In genomic region chr16:20610501-20611356, GRCm38 (mm10) we compare ENCODE assay signal across 8 mouse cellular contexts. TPM values are rescaled to one million over a fixed set of nuclear protein-coding genes. Genes with fewer than 3 reads are reported as not detected.
DNase-seq lines count a peak whose midpoint lies in the region; ATAC-seq and TF ChIP-seq lines count a peak whose summit lies in the region.

No protein-coding gene starts in this region.

- TF ChIP-seq CTCF in thymus, adult 2 months (IDR thresholded peaks at IDR 0.05; ENCODE audit: borderline replicate concordance, control insufficient read depth, extremely low read depth, insufficient read depth, low read length, poor library complexity) = 0 out of 2 replicates have a peak, but pooled peaks have one; percentile 14

- peak overlapping the region; percentile 99 for H3K4me2 ChIP-seq in lung, embryonic 16.5 days (ENCODE audit: low read depth, low read length)

- under 1% methylated on average over 28 of the region's 28 CpGs for WGBS in forebrain, embryonic 10.5 days
- under 1% methylated on average over 28 of the region's 28 CpGs for WGBS in lung, embryonic 16.5 days
- under 1% methylated on average over 28 of the region's 28 CpGs for WGBS in thymus, adult 2 months

- peak overlapping the region; percentile 82 to 95 for H3K4me3 ChIP-seq in ES-E14 (ENCODE audit: insufficient read depth in 1 of 2, low read depth in 1 of 2, low read length in 2 of 2, poor library complexity in 1 of 2, severe bottlenecking in 1 of 2)
- H3K4me3 ChIP-seq in forebrain, embryonic 10.5 days = peak overlapping the region; percentile 90
- peak overlapping the region; percentile 94 for H3K4me3 ChIP-seq in lung, embryonic 16.5 days (ENCODE audit: low read length)
- H3K4me3 ChIP-seq in thymus, adult 2 months (ENCODE audit: control insufficient read depth, insufficient read depth, low read length) = peak overlapping the region; percentile 94

- H3K4me1 ChIP-seq in ES-E14 (ENCODE audit: control insufficient read depth in 2 of 2, insufficient read depth in 2 of 2, low read length in 2 of 2, poor library complexity in 1 of 2) = no peaks in the 10 kb centered on the region; a peak in 1 of 4 replicates
- H3K4me1 ChIP-seq in forebrain, embryonic 10.5 days = peaks cover 43% of the 10 kb centered on the region
- peaks cover 6% of the 10 kb centered on the region; the same call in 1 of the 2 replicates for H3K4me1 ChIP-seq in lung, embryonic 16.5 days (replicated peaks; ENCODE audit: control insufficient read depth, insufficient read depth, low read length)
- H3K4me1 ChIP-seq in thymus, adult 2 months (replicated peaks; ENCODE audit: control insufficient read depth, insufficient read depth, low read length) = peaks cover 8% of the 10 kb centered on the region

- H3K9me3 ChIP-seq in ES-E14 (ENCODE audit: control insufficient read depth, insufficient read depth, low read depth, low read length) = no peaks in the 10 kb centered on the region
- no peaks in the 10 kb centered on the region for H3K9me3 ChIP-seq in forebrain, embryonic 10.5 days
- no peaks in the 10 kb centered on the region for H3K9me3 ChIP-seq in lung, embryonic 16.5 days (ENCODE audit: control insufficient read depth, low read length)

- H3K36me3 ChIP-seq in ES-E14 (ENCODE audit: control insufficient read depth, insufficient read depth, low read length, poor library complexity, severe bottlenecking) = peaks cover 25% of the 10 kb centered on the region
- peaks cover 50% of the 10 kb centered on the region for H3K36me3 ChIP-seq in forebrain, embryonic 10.5 days (replicated peaks)
- peaks cover 7% of the 10 kb centered on the region; the same call in 1 of the 2 replicates for H3K36me3 ChIP-seq in lung, embryonic 16.5 days (ENCODE audit: control insufficient read depth, insufficient read depth, low read length)
- H3K36me3 ChIP-seq in thymus, adult 2 months (ENCODE audit: control insufficient read depth, insufficient read depth, low read length) = peaks cover 7% of the 10 kb centered on the region

- in situ Hi-C loops in ES-E14 (cut with MboI; ENCODE audit: low sequenced_read_pairs in 2 of 2, unreplicated experiment in 2 of 2) = no loop called here

- no peaks in the 10 kb centered on the region for H3K27me3 ChIP-seq in forebrain, embryonic 10.5 days (ENCODE audit: poor library complexity, severe bottlenecking)
- no peaks in the 10 kb centered on the region for H3K27me3 ChIP-seq in lung, embryonic 16.5 days (ENCODE audit: control insufficient read depth, insufficient read depth, low read depth, low read length)
- H3K27me3 ChIP-seq in thymus, adult 2 months (ENCODE audit: control insufficient read depth, insufficient read depth, low read length) = no peaks in the 10 kb centered on the region

- H3K9ac ChIP-seq in ES-E14 (ENCODE audit: insufficient read depth, low read depth, low read length, poor library complexity, severe bottlenecking) = peak overlapping the region; percentile 99
- H3K9ac ChIP-seq in lung, embryonic 16.5 days (ENCODE audit: low read length) = peak overlapping the region; percentile 86

- TF ChIP-seq POLR2A in thymus, adult 2 months (IDR thresholded peaks at IDR 0.05; ENCODE audit: control insufficient read depth, extremely low read depth, insufficient read depth, low read length, poor library complexity) = peak; percentile 81

- ATAC-seq in lung, embryonic 16.5 days (ENCODE audit: low read depth) = peak; percentile 74

- DNase-seq in ES-E14 (ENCODE audit: low read depth, low spot score) = peak; percentile 83
- peak; percentile 90 for DNase-seq in c-Kit-positive CD71-negative TER-119-negative erythroid progenitor cells, embryonic 14.5 days (ENCODE audit: low read depth)
- DNase-seq in forebrain, embryonic 10.5 days (ENCODE audit: extremely low spot score, low spot score) = peak; percentile 84
- DNase-seq in heart, postnatal 10 days = peak; percentile 87 to 88
- peak; percentile 75 to 80 for DNase-seq in kidney, postnatal 36 days
- peak; percentile 52 for DNase-seq in ovary, adult 18-20 months (ENCODE audit: low spot score)
- DNase-seq in thymus, adult 2 months = peak; percentile 75

- intact Hi-C loops in heart, postnatal 10 days (cut with DNase I) = loop anchor here (5.0 kb wide), 3 partner anchors 42 to 93 kb away; partner anchors contain the start of genes Ap2m1, Dvl3 and Psmd2

- peak overlapping the region; percentile 61; the same call in 1 of the 2 replicates for H3K27ac ChIP-seq in ES-E14 (ENCODE audit: insufficient read depth, low read depth, low read length, poor library complexity, severe bottlenecking)
- H3K27ac ChIP-seq in forebrain, embryonic 10.5 days = peak overlapping the region; percentile 97
- H3K27ac ChIP-seq in lung, embryonic 16.5 days (ENCODE audit: low read length) = peak overlapping the region; percentile 90
- no peak overlapping the region for H3K27ac ChIP-seq in thymus, adult 2 months (ENCODE audit: control insufficient read depth, insufficient read depth, low read length)

TF ChIP-seq in ES-E14, 5 proteins besides CTCF, POLR2A, EP300 and RAD21:
- TF ChIP-seq HCFC1 (IDR thresholded peaks at IDR 0.05; ENCODE audit: borderline replicate concordance, insufficient read depth, low read length) (peak; percentile 84), MAFK (IDR thresholded peaks at IDR 0.05; ENCODE audit: insufficient read depth, low read depth, low read length) (no peak), ZNF384 (IDR thresholded peaks at IDR 0.05; ENCODE audit: low read depth, low read length) (no peak), ZC3H11A (IDR thresholded peaks at IDR 0.05; ENCODE audit: borderline replicate concordance, low read depth, low read length) (no peak), CHD2 (IDR thresholded peaks at IDR 0.05; ENCODE audit: low read depth, low read length) (peak; percentile 72; the same call in 1 of the 2 replicates)

RNA-seq across cellular contexts. Expression of gene Eef1akmt4, which starts 0.7 kb away (rescaled TPM):
- 21.6 and 23.0 TPM in 2 replicates for total RNA-seq in ES-E14 (2012; rRNA removed)
- 43.3 and 44.1 TPM in 2 replicates for polyA plus RNA-seq in forebrain, embryonic 10.5 days (2016; fragmentation: Nextera tagmentation; extraction: Ambion mirVana)
- 1 to 10 TPM; 5.1 to 5.3 TPM for total RNA-seq in heart, postnatal 10 days (2021)
- polyA plus RNA-seq in lung, embryonic 16.5 days (2015; fragmentation: Nextera tagmentation; extraction: Ambion mirVana) = 24.4 and 25.6 TPM in 2 replicates
- 21.3 and 24.0 TPM in 2 replicates for polyA plus RNA-seq in thymus, adult 2 months (2012; rRNA removed)

RNA-seq across cellular contexts. Expression of gene Gm49333, which starts 0.7 kb away (rescaled TPM):
- not detected in 2 replicates for total RNA-seq in ES-E14 (2012; rRNA removed)
- not detected in 2 replicates for polyA plus RNA-seq in forebrain, embryonic 10.5 days (2016; fragmentation: Nextera tagmentation; extraction: Ambion mirVana)
- under 1 TPM in 1 of 2 experiments, not detected in 1; 0.20 TPM for total RNA-seq in heart, postnatal 10 days (2021)
- not detected in 2 replicates for polyA plus RNA-seq in lung, embryonic 16.5 days (2015; fragmentation: Nextera tagmentation; extraction: Ambion mirVana)
- polyA plus RNA-seq in thymus, adult 2 months (2012; rRNA removed) = not detected in 2 replicates

RNA-seq across cellular contexts. Expression of gene Alg3, which starts 0.8 kb away (rescaled TPM):
- total RNA-seq in ES-E14 (2012; rRNA removed) = 28.9 and 43.3 TPM in 2 replicates
- polyA plus RNA-seq in forebrain, embryonic 10.5 days (2016; fragmentation: Nextera tagmentation; extraction: Ambion mirVana) = 61.9 and 62.6 TPM in 2 replicates
- 10 to 100 TPM; 11.3 to 11.8 TPM for total RNA-seq in heart, postnatal 10 days (2021)
- polyA plus RNA-seq in lung, embryonic 16.5 days (2015; fragmentation: Nextera tagmentation; extraction: Ambion mirVana) = 29.1 and 31.5 TPM in 2 replicates
- 35.0 and 35.4 TPM in 2 replicates for polyA plus RNA-seq in thymus, adult 2 months (2012; rRNA removed)

RNA-seq across cellular contexts. Expression of gene Camk2n2, which starts 10.4 kb away (rescaled TPM):
- total RNA-seq in ES-E14 (2012; rRNA removed) = 0.32 and 0.58 TPM in 2 replicates
- 2.4 and 2.5 TPM in 2 replicates for polyA plus RNA-seq in forebrain, embryonic 10.5 days (2016; fragmentation: Nextera tagmentation; extraction: Ambion mirVana)
- 1 to 10 TPM; 1.3 to 1.6 TPM for total RNA-seq in heart, postnatal 10 days (2021)
- 0.59 and 0.88 TPM in 2 replicates for polyA plus RNA-seq in lung, embryonic 16.5 days (2015; fragmentation: Nextera tagmentation; extraction: Ambion mirVana)
- polyA plus RNA-seq in thymus, adult 2 months (2012; rRNA removed) = 3.5 TPM in 2 replicates

RNA-seq across cellular contexts. Expression of gene Ece2, which starts 18.9 kb away (rescaled TPM):
- total RNA-seq in ES-E14 (2012; rRNA removed) = 6.7 and 11.3 TPM in 2 replicates
- polyA plus RNA-seq in forebrain, embryonic 10.5 days (2016; fragmentation: Nextera tagmentation; extraction: Ambion mirVana) = 4.3 and 5.1 TPM in 2 replicates
- total RNA-seq in heart, postnatal 10 days (2021) = under 1 TPM; 0.62 TPM
- 1.4 and 2.2 TPM in 2 replicates for polyA plus RNA-seq in lung, embryonic 16.5 days (2015; fragmentation: Nextera tagmentation; extraction: Ambion mirVana)
- 0.32 and 0.42 TPM in 2 replicates for polyA plus RNA-seq in thymus, adult 2 months (2012; rRNA removed)
